Mouse (Mus musculus): ENCODE measurements around the gene Dpf2. TPM values are rescaled to one million over a fixed set of nuclear protein-coding genes. Genes with fewer than 3 reads are reported as not detected.

The Dpf2 gene
- polyA plus RNA-seq, 1 experiment = 75.2 TPM

DNA sequence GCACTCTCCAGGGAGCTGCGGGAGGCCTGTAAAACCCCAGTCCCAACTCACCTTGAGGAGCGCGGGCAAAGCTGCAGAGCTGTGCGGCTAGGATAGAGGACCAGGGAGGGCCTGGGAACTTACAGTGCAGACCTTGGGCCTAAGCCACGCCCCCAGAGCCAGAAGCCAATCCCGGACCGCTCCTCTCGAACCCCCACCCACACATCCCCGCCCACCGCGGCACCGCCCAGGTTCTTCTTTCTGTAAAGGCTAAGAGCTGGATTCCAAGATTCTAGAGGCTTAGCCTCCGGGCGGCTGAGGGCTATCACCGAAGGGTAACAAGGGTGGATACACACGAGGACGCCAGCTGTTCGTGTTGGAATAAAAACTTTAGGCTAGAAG is 11.9 kb upstream of the Dpf2 start, which contains the start of gene Cdc42ep2:
Gene Cdc42ep2 (minus strand): TSS at position 104 of the 381 bp plus-strand sequence.
- TF ChIP-seq POLR2A (IDR thresholded peaks at IDR 0.05; ENCODE audit: borderline replicate concordance, low read depth, low read length) = no peak
- TF ChIP-seq CTCF (IDR thresholded peaks at IDR 0.05; ENCODE audit: low read depth, low read length) = no peak
- peak within 1 kb of the TSS; percentile 82 for H3K4me3 ChIP-seq (ENCODE audit: insufficient read depth, low read length)
- peaks cover 25% of the 10 kb centered on the region for H3K4me1 ChIP-seq (ENCODE audit: control insufficient read depth, insufficient read depth, low read length)
- peak within 1 kb of the TSS; percentile 47 for H3K27ac ChIP-seq (ENCODE audit: insufficient read depth, low read depth, low read length)

DNA sequence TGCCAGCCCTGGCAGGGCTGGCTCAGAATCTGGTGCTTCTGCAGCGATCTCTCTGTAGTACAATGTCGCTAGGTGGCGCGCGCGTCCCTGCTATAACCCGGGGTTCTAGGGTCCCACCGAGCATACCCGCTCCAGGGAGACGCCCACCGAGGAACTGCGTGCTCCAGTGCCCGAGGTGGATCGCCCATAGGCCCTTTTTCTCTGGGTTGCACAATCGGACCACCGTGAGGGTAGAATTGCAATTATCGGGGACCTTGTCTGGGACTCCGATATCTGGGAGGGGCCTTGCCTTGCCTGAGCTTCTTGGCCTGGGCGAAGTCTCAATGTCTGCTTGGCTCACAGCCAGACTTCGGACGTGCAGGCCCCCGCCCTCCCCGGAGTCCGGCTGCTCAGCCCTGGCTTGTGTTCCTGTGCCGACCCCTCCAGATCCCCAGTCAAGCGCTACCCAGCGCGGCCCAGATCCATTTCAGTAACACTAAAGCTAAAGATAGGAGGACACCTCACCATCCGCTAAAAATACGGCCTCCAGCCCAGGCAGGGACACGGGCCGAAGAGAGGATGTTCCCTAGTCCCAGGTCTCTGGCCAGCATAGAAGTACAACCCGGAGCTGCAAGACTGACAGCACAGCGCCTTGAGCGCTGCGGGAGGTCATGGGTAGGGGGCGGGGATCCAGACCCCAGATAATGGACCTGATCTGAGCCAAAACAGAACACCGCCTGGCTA is 11.3 kb upstream of the Dpf2 start:
- Histone ChIP-seq H3K4me3 (ENCODE audit: insufficient read depth, low read length) (peak overlapping the region; percentile 82), H3K4me1 (ENCODE audit: control insufficient read depth, insufficient read depth, low read length) (peaks cover 19% of the 10 kb centered on the region), H3K27ac (ENCODE audit: insufficient read depth, low read depth, low read length) (peak overlapping the region; percentile 47)
- TF ChIP-seq POLR2A (IDR thresholded peaks at IDR 0.05; ENCODE audit: borderline replicate concordance, low read depth, low read length) = no peak
- peak; percentile 86 for TF ChIP-seq CTCF (IDR thresholded peaks at IDR 0.05; ENCODE audit: low read depth, low read length)

DNA sequence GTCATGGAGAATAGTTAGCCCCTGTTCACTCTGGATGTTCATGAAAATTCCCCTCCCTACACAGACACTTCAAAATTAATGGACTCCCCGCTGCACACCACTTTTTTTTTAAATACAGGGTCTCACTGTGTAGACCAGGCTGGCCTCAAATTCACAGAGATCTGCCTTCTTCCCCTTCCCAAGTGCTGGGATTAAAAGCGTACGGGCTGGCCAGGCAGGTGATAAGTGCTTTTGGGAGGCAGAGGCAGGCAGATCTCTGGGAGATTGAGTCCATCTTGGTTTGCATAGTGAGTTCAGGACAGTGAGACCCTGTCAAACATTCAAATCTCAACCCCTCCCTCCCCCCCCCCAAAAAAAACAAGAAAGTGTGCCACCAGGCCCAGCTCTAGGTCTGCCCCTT is 10.2 kb upstream of the Dpf2 start:
- no peak overlapping the region for H3K27ac ChIP-seq (ENCODE audit: insufficient read depth, low read depth, low read length)
- H3K4me1 ChIP-seq (ENCODE audit: control insufficient read depth, insufficient read depth, low read length) = peaks cover 7% of the 10 kb centered on the region; the same call in 1 of the 2 replicates
- no peak overlapping the region for H3K4me3 ChIP-seq (ENCODE audit: insufficient read depth, low read length)
- TF ChIP-seq POLR2A (IDR thresholded peaks at IDR 0.05; ENCODE audit: borderline replicate concordance, low read depth, low read length) = no peak
- TF ChIP-seq CTCF (IDR thresholded peaks at IDR 0.05; ENCODE audit: low read depth, low read length) = no peak

DNA sequence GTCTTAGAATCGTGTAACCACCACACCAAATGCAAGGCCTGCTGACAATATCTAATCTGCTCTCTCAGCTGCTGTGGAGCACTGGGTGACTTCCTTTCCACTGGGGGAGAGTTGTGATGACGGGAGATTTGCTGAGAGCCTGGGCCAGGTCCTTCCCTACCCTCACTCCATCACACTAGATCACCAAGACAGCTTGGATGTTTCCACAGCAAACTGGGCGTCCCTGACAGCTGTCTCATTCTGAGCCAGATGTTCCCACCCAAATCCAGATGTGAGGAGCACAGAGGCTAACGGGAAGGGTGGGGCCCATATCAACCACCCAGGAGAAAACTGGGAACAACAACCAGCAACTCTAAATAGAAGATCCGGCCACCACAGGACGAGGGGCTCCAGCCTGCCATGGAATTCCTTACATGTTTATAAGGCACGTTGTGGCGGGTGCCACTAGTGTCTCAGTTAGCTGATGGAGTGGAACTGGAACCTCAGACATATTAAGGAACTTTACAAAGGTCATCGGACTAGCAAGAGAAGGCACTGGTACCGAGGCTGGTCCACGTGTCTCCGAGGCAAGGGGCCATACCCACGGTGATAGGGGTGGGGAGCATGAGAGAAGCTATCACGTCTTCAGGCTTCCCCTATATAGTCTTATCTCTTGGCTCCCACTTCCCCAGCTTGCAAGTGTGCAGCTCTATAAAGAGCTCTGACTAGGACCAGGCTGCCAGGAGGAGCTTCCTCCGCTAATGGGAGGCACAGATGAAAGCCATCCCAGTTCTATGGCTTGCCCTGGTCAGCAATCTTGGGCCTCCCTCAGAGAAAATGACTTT is 9.5 kb upstream of the Dpf2 start:
- no peak overlapping the region for H3K27ac ChIP-seq (ENCODE audit: insufficient read depth, low read depth, low read length)
- TF ChIP-seq POLR2A (IDR thresholded peaks at IDR 0.05; ENCODE audit: borderline replicate concordance, low read depth, low read length) (no peak), CTCF (IDR thresholded peaks at IDR 0.05; ENCODE audit: low read depth, low read length) (no peak)
- peaks cover 7% of the 10 kb centered on the region; the same call in 1 of the 2 replicates for H3K4me1 ChIP-seq (ENCODE audit: control insufficient read depth, insufficient read depth, low read length)
- no peak overlapping the region for H3K4me3 ChIP-seq (ENCODE audit: insufficient read depth, low read length)

DNA sequence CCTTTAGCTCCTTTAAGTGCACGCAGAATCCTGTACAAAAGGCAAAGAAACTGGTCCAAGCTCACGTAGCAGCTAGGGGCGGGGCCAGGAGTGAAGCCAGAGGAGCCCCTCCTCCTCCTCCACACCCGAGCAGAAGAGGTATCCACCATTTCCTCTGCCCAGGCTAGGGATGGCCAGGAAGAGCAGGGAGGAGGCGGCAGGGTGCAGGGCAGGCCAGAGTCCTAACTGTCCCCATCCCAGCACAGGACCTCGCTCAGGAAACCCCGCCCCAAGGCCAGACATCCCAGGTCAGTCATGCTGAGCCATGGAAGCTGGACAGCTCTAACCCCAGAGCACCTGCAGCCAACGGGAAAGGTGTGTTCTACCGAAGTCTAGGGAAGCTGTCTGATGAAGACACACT is 8.9 kb upstream of the Dpf2 start:
- H3K27ac ChIP-seq (ENCODE audit: insufficient read depth, low read depth, low read length) = no peak overlapping the region
- peaks cover 7% of the 10 kb centered on the region; the same call in 1 of the 2 replicates for H3K4me1 ChIP-seq (ENCODE audit: control insufficient read depth, insufficient read depth, low read length)
- TF ChIP-seq POLR2A (IDR thresholded peaks at IDR 0.05; ENCODE audit: borderline replicate concordance, low read depth, low read length) = no peak
- TF ChIP-seq CTCF (IDR thresholded peaks at IDR 0.05; ENCODE audit: low read depth, low read length) = no peak
- no peak overlapping the region for H3K4me3 ChIP-seq (ENCODE audit: insufficient read depth, low read length)

DNA sequence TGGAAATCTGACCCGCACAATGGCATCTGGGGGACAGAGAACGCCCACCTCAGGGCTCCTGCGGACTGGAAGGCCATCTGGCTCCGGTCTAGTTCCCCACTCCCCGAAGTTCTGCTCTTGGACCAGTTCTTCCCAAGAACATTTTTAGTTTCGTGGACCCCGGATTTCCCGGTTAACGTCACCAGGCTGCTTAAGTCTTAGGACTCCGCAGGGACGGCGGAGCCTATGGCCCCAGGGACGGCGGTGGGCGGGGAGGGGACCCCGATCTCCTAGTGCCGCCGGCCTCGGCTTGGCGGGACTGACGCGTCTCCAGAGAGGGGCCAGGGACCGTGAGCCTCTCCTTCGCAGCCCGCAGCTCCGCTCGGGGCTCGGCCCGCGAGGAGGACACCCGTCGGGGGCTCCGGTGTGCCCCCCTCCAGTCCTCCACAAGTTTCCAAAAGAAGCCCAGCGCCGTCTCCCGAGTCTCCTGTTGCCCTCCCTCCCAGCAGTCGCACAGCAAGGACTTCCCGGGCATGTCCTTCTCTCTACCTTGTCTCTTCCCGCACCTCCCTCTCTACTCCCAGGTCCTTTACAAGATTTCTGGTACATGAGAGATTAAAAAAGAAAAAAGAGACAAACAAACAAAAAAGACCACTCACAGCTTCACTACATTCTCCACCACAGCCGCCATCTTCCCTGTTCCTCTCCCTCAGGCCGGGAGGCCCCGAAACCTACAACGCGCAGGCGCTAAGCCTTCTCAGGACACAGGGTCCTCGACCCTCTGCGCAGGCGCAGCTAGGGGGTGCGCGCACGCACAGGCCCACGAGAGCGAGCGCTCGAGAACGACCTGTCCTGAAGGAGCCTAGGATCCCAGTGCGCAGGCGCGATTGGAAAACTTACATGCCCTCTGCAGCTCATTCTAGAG is 455 bp downstream of the Dpf2 start:
- TF ChIP-seq POLR2A (IDR thresholded peaks at IDR 0.05; ENCODE audit: borderline replicate concordance, low read depth, low read length) = no peak
- no peak for TF ChIP-seq CTCF (IDR thresholded peaks at IDR 0.05; ENCODE audit: low read depth, low read length)
- peaks cover 29% of the 10 kb centered on the region for H3K4me1 ChIP-seq (ENCODE audit: control insufficient read depth, insufficient read depth, low read length)
- peak overlapping the region; percentile 71 for H3K27ac ChIP-seq (ENCODE audit: insufficient read depth, low read depth, low read length)
- peak overlapping the region; percentile 87 for H3K4me3 ChIP-seq (ENCODE audit: insufficient read depth, low read length)

DNA sequence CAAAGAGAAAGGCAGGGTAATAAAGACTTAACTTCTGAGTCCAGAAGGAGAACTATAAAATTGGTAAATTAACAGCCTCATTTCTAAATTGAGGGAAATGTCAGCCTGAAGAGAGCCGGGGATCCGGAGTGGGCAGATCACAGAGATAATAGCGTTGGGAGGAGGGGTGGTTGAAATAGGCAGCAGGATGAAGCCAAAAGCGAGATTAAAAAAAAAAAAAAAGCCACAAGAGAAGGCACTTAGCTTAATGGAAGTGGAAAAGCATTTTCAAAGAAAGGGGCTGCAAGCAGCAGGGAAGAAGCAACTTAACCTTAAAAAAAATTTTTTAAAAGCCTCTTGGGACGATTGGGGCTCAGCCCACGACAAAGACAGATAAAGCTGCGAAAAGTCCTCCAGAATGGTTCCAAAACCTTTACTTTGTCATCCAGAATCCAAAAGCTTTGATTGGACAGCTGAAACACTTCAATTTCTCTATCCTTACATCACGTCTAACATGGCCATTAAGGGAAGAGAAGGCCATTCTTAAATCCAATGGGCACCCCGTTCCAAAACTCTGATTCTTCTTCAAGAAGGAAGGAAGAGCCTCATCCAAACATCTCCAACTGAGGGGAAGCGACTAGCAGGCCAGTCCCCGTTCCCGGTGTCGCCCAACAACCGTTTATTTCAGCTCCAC is 1.2 kb downstream of the Dpf2 start:
- Histone ChIP-seq H3K27ac (ENCODE audit: insufficient read depth, low read depth, low read length) (peak overlapping the region; percentile 71), H3K4me3 (ENCODE audit: insufficient read depth, low read length) (peak overlapping the region; percentile 87), H3K4me1 (ENCODE audit: control insufficient read depth, insufficient read depth, low read length) (peaks cover 30% of the 10 kb centered on the region)
- TF ChIP-seq POLR2A (IDR thresholded peaks at IDR 0.05; ENCODE audit: borderline replicate concordance, low read depth, low read length) (no peak), CTCF (IDR thresholded peaks at IDR 0.05; ENCODE audit: low read depth, low read length) (no peak)

DNA sequence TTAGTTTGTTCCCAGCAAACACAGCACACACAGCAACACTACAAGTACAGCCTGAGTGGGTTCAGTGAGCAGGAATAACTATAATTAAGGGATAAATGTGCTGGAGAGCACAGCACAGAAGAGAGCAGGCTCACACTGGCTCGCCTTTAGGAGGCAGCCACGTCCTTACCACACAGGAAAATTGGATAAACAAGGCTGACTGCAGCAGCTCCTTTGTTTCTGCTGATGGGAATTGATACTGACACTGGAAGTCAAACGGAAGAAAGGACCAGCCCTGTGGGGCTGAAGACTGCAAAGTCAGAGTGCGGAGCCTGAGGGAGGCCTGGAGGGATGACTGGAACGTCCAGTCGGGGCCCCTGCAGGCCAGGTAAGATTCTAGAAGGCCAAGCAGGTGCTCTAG is 2.6 kb downstream of the Dpf2 start:
- Histone ChIP-seq H3K4me3 (ENCODE audit: insufficient read depth, low read length) (no peak overlapping the region), H3K4me1 (ENCODE audit: control insufficient read depth, insufficient read depth, low read length) (peaks cover 30% of the 10 kb centered on the region), H3K27ac (ENCODE audit: insufficient read depth, low read depth, low read length) (no peak overlapping the region)
- no peak for TF ChIP-seq CTCF (IDR thresholded peaks at IDR 0.05; ENCODE audit: low read depth, low read length)
- TF ChIP-seq POLR2A (IDR thresholded peaks at IDR 0.05; ENCODE audit: borderline replicate concordance, low read depth, low read length) = no peak

DNA sequence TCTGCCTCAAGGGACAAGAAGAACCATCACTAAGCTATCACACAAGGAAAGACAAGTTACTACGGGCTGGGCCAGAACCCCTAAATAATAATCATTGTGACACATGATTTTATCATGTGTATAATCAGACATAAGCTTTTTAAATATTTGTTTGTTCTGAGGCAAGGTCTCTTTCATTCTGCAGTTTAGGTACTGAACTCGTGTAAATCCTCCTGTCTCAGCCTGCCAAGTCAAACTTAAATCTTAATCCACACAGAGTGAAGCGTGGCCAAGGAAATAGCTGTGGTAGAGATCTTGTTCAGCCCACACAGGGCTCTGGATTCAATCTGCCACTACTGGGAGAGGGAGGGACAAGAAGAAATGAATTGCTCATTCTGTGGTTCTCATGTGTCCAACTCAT is 5.5 kb downstream of the Dpf2 start:
- Histone ChIP-seq H3K27ac (ENCODE audit: insufficient read depth, low read depth, low read length) (0 out of 2 replicates have a peak overlapping the region, but pooled peaks have one; percentile 2), H3K4me1 (ENCODE audit: control insufficient read depth, insufficient read depth, low read length) (peaks cover 23% of the 10 kb centered on the region), H3K4me3 (ENCODE audit: insufficient read depth, low read length) (no peak overlapping the region)
- TF ChIP-seq POLR2A (IDR thresholded peaks at IDR 0.05; ENCODE audit: borderline replicate concordance, low read depth, low read length) (no peak), CTCF (IDR thresholded peaks at IDR 0.05; ENCODE audit: low read depth, low read length) (no peak)
